Mouse (Mus musculus) G1E (cell line): ENCODE results near the gene Ugt1a6a. TPM values are rescaled to one million over a fixed set of nuclear protein-coding genes. Genes with fewer than 3 reads are reported as not detected.
"Not testable (repeated sequence)": the region's sequence is repeated elsewhere in the genome, so short reads cannot be mapped to it uniquely, and the experiment has no call there.

Experiments used
- ATAC-seq: 2 replicates; pipeline ENCODE4 v1.8.0; 2016; ENCODE audit warnings: mild to moderate bottlenecking; ENCODE audit not compliant: insufficient number of reproducible peaks, poor library complexity, low FRiP score, severe bottlenecking; ENCODE audit errors: extremely low read depth
- DNase-seq: peaks from one replicate; pipeline ENCODE4 v3.0.0; 2012; ENCODE audit warnings: low spot score
- H3K27me3 ChIP-seq: 2 replicates; pipeline ENCODE4 v1.6.1; 2012; ENCODE audit warnings: mild to moderate bottlenecking, low read length, inconsistent platforms; ENCODE audit not compliant: insufficient read depth
- H3K36me3 ChIP-seq: replicated peaks from 2 replicates; pipeline ENCODE3; 2012; ENCODE audit warnings: mild to moderate bottlenecking, inconsistent platforms
- H3K4me1 ChIP-seq: 2 replicates; pipeline ENCODE4 v1.6.1; 2012; ENCODE audit warnings: low read depth, low read length, inconsistent platforms, mixed read lengths; ENCODE audit not compliant: insufficient read depth
- H3K4me3 ChIP-seq: 2 replicates; pipeline ENCODE4 v1.5.1; 2012; ENCODE audit warnings: low read depth, mild to moderate bottlenecking, inconsistent platforms, low read length, moderate library complexity, mixed read lengths
- H3K9me3 ChIP-seq: replicated peaks from 2 replicates; pipeline ENCODE4 v1.6.1; 2012; ENCODE audit warnings: inconsistent platforms
- CTCF ChIP-seq: IDR thresholded peaks from 2 replicates; pipeline ENCODE4 v1.5.1; 2012; ENCODE audit warnings: low read depth, low read length, inconsistent platforms, mixed read lengths
- GATA1 ChIP-seq: IDR thresholded peaks from 2 replicates; pipeline ENCODE4 v1.6.1; 2012; ENCODE audit warnings: borderline replicate concordance, low read length, inconsistent platforms, mixed read lengths
- GATA2 ChIP-seq: IDR thresholded peaks from 2 replicates; pipeline ENCODE4 v1.6.1; 2012; ENCODE audit warnings: low read depth, low read length, inconsistent platforms, borderline replicate concordance
- POLR2AphosphoS5 ChIP-seq: IDR thresholded peaks from 2 replicates; pipeline ENCODE4 v1.6.1; 2012; ENCODE audit warnings: low read depth, low read length, inconsistent platforms; ENCODE audit not compliant: insufficient replicate concordance
- TAL1 ChIP-seq: conservative IDR thresholded peaks from 2 replicates; pipeline ENCODE4 v1.6.1; 2012; ENCODE audit warnings: low read depth, low read length, inconsistent platforms, mixed read lengths
- polyA plus RNA-seq: library from polyadenylated mRNA; stranded (reverse); fragments of >175 nt; gene quantifications from 2 replicates; pipeline ENCODE4 v1.2.3, GENCODE M21; 2012
- total RNA-seq, 2 experiments: library from RNA; stranded (forward) in 1 of 2; stranded (reverse) in 1 of 2; fragments of 200-1000 nt in 1 of 2; fragments of >200 nt in 1 of 2; fragmentation: Nextera tagmentation in 1 of 2; gene quantifications; 2 replicates each; pipeline ENCODE4 v1.2.3; 2014 to 2017

Ugt1a6a gene
- total and polyA plus RNA-seq, 3 experiments, result 0.60 to 0.98 TPM; not detected in 1

GRCm38 (mm10) chr1:88219054-88219453 lies 84.4 kb downstream of the Ugt1a6a start:
- no peaks in the 10 kb centered on the region for H3K9me3 ChIP-seq
- DNase-seq (no peak), ATAC-seq (no peak)
- TF ChIP-seq GATA2, result no peak
- no peak for TF ChIP-seq CTCF
- TF ChIP-seq TAL1, result no peak
- TF ChIP-seq GATA1, result no peak
- TF ChIP-seq POLR2AphosphoS5, result no peak
- no peak overlapping the region for H3K4me3 ChIP-seq
- H3K36me3 ChIP-seq, result no peaks in the 10 kb centered on the region
- no peaks in the 10 kb centered on the region for H3K4me1 ChIP-seq
- no peaks in the 10 kb centered on the region for H3K27me3 ChIP-seq

- no peak for TF ChIP-seq TAL1
- no peak for TF ChIP-seq POLR2AphosphoS5
- TF ChIP-seq GATA2, result no peak
- TF ChIP-seq CTCF, result no peak
- no peak for TF ChIP-seq GATA1
- no peak for DNase-seq
- Histone ChIP-seq H3K9me3 (no peaks in the 10 kb centered on the region), H3K4me1 (no peaks in the 10 kb centered on the region), H3K4me3 (no peak overlapping the region), H3K36me3 (no peaks in the 10 kb centered on the region), H3K27me3 (no peaks in the 10 kb centered on the region)
- ATAC-seq, result no peak
Observed at GRCm38 (mm10) chr1:88220336-88220735, 85.7 kb downstream of the Ugt1a6a start.

- Histone ChIP-seq H3K4me3 (no peak overlapping the region), H3K27me3 (no peaks in the 10 kb centered on the region), H3K36me3 (no peaks in the 10 kb centered on the region), H3K9me3 (no peaks in the 10 kb centered on the region), H3K4me1 (no peaks in the 10 kb centered on the region)
- ATAC-seq, result no peak
- no peak for DNase-seq
- TF ChIP-seq GATA1, result no peak
- no peak for TF ChIP-seq GATA2
- TF ChIP-seq TAL1, result no peak
- TF ChIP-seq POLR2AphosphoS5, result no peak
- TF ChIP-seq CTCF, result no peak
Observed at GRCm38 (mm10) chr1:88222216-88222615, 87.6 kb downstream of the Ugt1a6a start.

GRCm38 (mm10) chr1:88223011-88223515 lies 88.5 kb downstream of the Ugt1a6a start:
- H3K27me3 ChIP-seq, ATAC-seq, H3K9me3 ChIP-seq, H3K4me3 ChIP-seq, H3K4me1 ChIP-seq, H3K36me3 ChIP-seq, DNase-seq: not testable (repeated sequence)

GRCm38 (mm10) chr1:88223591-88223990 lies 89.0 kb downstream of the Ugt1a6a start:
- Histone ChIP-seq H3K27me3 (no peaks in the 10 kb centered on the region), H3K4me3 (no peak overlapping the region), H3K36me3 (no peaks in the 10 kb centered on the region), H3K4me1 (no peaks in the 10 kb centered on the region), H3K9me3 (no peaks in the 10 kb centered on the region)
- ATAC-seq (no peak), DNase-seq (no peak)
- no peak for TF ChIP-seq TAL1
- no peak for TF ChIP-seq GATA1
- TF ChIP-seq CTCF, result no peak
- TF ChIP-seq POLR2AphosphoS5, result no peak
- no peak for TF ChIP-seq GATA2

GRCm38 (mm10) chr1:88224029-88224776 lies 89.6 kb downstream of the Ugt1a6a start:
- Histone ChIP-seq H3K4me3 (no peak overlapping the region), H3K36me3 (no peaks in the 10 kb centered on the region), H3K27me3 (no peaks in the 10 kb centered on the region), H3K4me1 (no peaks in the 10 kb centered on the region), H3K9me3 (no peaks in the 10 kb centered on the region)
- TF ChIP-seq CTCF (no peak), GATA2 (no peak), POLR2AphosphoS5 (no peak), GATA1 (no peak), TAL1 (no peak)
- DNase-seq, result no peak
- no peak for ATAC-seq

- H3K9me3 ChIP-seq, ATAC-seq, H3K36me3 ChIP-seq, H3K4me1 ChIP-seq, DNase-seq, H3K27me3 ChIP-seq, H3K4me3 ChIP-seq: not testable (repeated sequence)
Observed at GRCm38 (mm10) chr1:88225301-88225700, 90.7 kb downstream of the Ugt1a6a start.
